Mouse (Mus musculus): ENCODE measurements around the gene Brd4.

The Brd4 gene

GRCm38 (mm10) chr17:32173166-32173565, 111.4 kb downstream of the Brd4 start:
- peak; percentile 90 for DNase-seq (ENCODE audit: extremely low read depth, insufficient read length, low spot score)

- no peak for DNase-seq (ENCODE audit: extremely low read depth, insufficient read length, low spot score)
Measured at GRCm38 (mm10) chr17:32172485-32172884, 112.0 kb downstream of the Brd4 start.

- DNase-seq (ENCODE audit: extremely low read depth, insufficient read length, low spot score) = peak; percentile 39
Measured at GRCm38 (mm10) chr17:32169518-32170225, 114.8 kb downstream of the Brd4 start.

- DNase-seq (ENCODE audit: extremely low read depth, insufficient read length, low spot score) = peak; percentile 54
Measured at GRCm38 (mm10) chr17:32166687-32167086, 117.8 kb downstream of the Brd4 start, which contains the start of gene Notch3. Gene Notch3 (minus strand): TSS chr17:32166852.

GRCm38 (mm10) chr17:32165803-32166595, 118.5 kb downstream of the Brd4 start:
- DNase-seq (ENCODE audit: extremely low read depth, insufficient read length, low spot score) = peak; percentile 49

- DNase-seq (ENCODE audit: extremely low read depth, insufficient read length, low spot score) = no peak
Measured at GRCm38 (mm10) chr17:32165266-32165802, 119.2 kb downstream of the Brd4 start.

- no peak for DNase-seq (ENCODE audit: extremely low read depth, insufficient read length, low spot score)
Measured at GRCm38 (mm10) chr17:32164780-32165179, 119.7 kb downstream of the Brd4 start.

- DNase-seq (ENCODE audit: extremely low read depth, insufficient read length, low spot score) = no peak
Measured at GRCm38 (mm10) chr17:32163910-32164650, 120.4 kb downstream of the Brd4 start.

GRCm38 (mm10) chr17:32162112-32162850, 122.2 kb downstream of the Brd4 start:
- DNase-seq (ENCODE audit: extremely low read depth, insufficient read length, low spot score) = no peak

GRCm38 (mm10) chr17:32160882-32161281, 123.6 kb downstream of the Brd4 start:
- no peak for DNase-seq (ENCODE audit: extremely low read depth, insufficient read length, low spot score)

- DNase-seq (ENCODE audit: extremely low read depth, insufficient read length, low spot score) = no peak
Measured at GRCm38 (mm10) chr17:32158841-32159240, 125.7 kb downstream of the Brd4 start.

GRCm38 (mm10) chr17:32146718-32147117, 137.8 kb downstream of the Brd4 start:
- DNase-seq (ENCODE audit: extremely low read depth, insufficient read length, low spot score) = no peak
